9 mouse cellular contexts compared by ENCODE assay signal in the genomic region with DNA sequence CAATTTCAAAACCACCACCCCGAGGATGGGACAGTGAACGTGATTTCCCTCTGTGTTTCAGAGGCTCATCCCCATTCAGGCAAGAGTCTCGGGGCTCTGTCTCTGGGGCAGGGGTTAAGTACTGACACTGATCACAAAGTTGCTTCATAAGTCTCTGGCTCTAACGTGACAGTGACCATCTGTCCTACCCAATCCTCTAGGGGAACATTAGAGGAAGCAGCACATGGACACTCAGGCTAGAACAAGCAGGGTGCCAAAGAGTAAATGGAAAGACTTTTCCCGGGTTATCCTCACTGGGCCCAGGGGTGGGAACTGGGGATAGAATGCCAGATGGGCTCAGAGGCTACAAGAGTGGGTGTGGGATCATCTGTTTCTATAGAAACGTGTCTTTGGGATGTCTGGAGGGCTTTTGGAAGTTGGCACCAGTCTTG.
DNase-seq lines count a peak whose midpoint lies in the region; ATAC-seq lines count a peak whose summit lies in the region.
"Had no signal": no experiment of that assay in that cellular context is flagged by ENCODE, and none has a peak within 500 bp of the region (broad histone marks: within the 10 kb centered on the region; RNA-seq: fewer than 3 reads in every experiment).

No protein-coding gene starts in this region.

- H3K27ac ChIP-seq in midbrain, embryonic 14.5 days (replicated peaks; ENCODE audit: low read depth, low read length) = no peak overlapping the region
- no peak overlapping the region for H3K27ac ChIP-seq in midbrain, embryonic 15.5 days
- H3K27ac ChIP-seq: forebrain, embryonic 10.5 days had no signal

- no peak overlapping the region for H3K4me2 ChIP-seq in midbrain, embryonic 14.5 days (ENCODE audit: low read length)
- H3K4me2 ChIP-seq in midbrain, embryonic 15.5 days = no peak overlapping the region

- no peaks in the 10 kb centered on the region for H3K9me3 ChIP-seq in midbrain, embryonic 14.5 days (ENCODE audit: control insufficient read depth, low read length)
- no peaks in the 10 kb centered on the region for H3K9me3 ChIP-seq in midbrain, embryonic 15.5 days
- H3K9me3 ChIP-seq: forebrain, embryonic 10.5 days; megakaryocyte, embryonic 14.5 days had no signal

- no peak overlapping the region for H3K9ac ChIP-seq in midbrain, embryonic 14.5 days (replicated peaks; ENCODE audit: low read length)
- H3K9ac ChIP-seq in midbrain, embryonic 15.5 days = no peak overlapping the region

- 50% methylated on average over 6 of the region's 6 CpGs for WGBS in midbrain, embryonic 14.5 days
- 45% methylated on average over 6 of the region's 6 CpGs for WGBS in midbrain, embryonic 15.5 days

- intact Hi-C loops in gastrocnemius, postnatal 36 days (cut with DNase I) = no loop called here

- H3K4me3 ChIP-seq in midbrain, embryonic 14.5 days (replicated peaks; ENCODE audit: low read depth, low read length) = no peak overlapping the region
- no peak overlapping the region for H3K4me3 ChIP-seq in midbrain, embryonic 15.5 days
- H3K4me3 ChIP-seq: forebrain, embryonic 10.5 days; megakaryocyte, embryonic 14.5 days had no signal

- H3K4me1 ChIP-seq in midbrain, embryonic 14.5 days (ENCODE audit: control insufficient read depth, insufficient read depth, low read length) = no peaks in the 10 kb centered on the region
- H3K4me1 ChIP-seq in midbrain, embryonic 15.5 days = 0 out of 2 replicates have a peak, but pooled peaks cover 3% of the 10 kb centered on the region

- no peak for ATAC-seq in midbrain, embryonic 14.5 days (ENCODE audit: low FRiP score, low TSS enrichment)
- ATAC-seq in midbrain, embryonic 15.5 days (replicated peaks) = no peak

- no peaks in the 10 kb centered on the region for H3K36me3 ChIP-seq in midbrain, embryonic 14.5 days (ENCODE audit: control insufficient read depth, insufficient read depth, low read length)
- no peaks in the 10 kb centered on the region for H3K36me3 ChIP-seq in midbrain, embryonic 15.5 days (replicated peaks)
- H3K36me3 ChIP-seq: forebrain, embryonic 10.5 days had no signal

- no peaks in the 10 kb centered on the region for H3K27me3 ChIP-seq in midbrain, embryonic 14.5 days (ENCODE audit: control insufficient read depth, insufficient read depth, low read length)
- H3K27me3 ChIP-seq in midbrain, embryonic 15.5 days (replicated peaks) = no peaks in the 10 kb centered on the region
- H3K27me3 ChIP-seq: megakaryocyte, embryonic 14.5 days had no signal

- DNase-seq in midbrain, embryonic 14.5 days = peak; percentile 14
- peak; percentile 21 to 38 for DNase-seq in gastrocnemius, postnatal 36 days
- peak; percentile 55 for DNase-seq in kidney, adult 9 months
- peak; percentile 73 for DNase-seq in skeletal muscle tissue, adult 2 months (ENCODE audit: low read depth, low spot score)
- DNase-seq in spleen, postnatal 4 days (ENCODE audit: low spot score in 2 of 2) = no peak
- DNase-seq in B cell, adult 2 months = no peak

Comparison
In these comparisons a context has a peak if more than half of its experiments do, and no peak if none do; other contexts are left out.
1. DNase-seq: peak in midbrain, embryonic 14.5 days (single experiment), gastrocnemius, postnatal 36 days (2 of 2), kidney, adult 9 months (single experiment) and skeletal muscle tissue, adult 2 months (single experiment); none in spleen, postnatal 4 days (0 of 2) and B cell, adult 2 months (0 of 2).